Mouse (Mus musculus): ENCODE data around the gene Olfr1389. TPM values are rescaled to one million over a fixed set of nuclear protein-coding genes. Genes with fewer than 3 reads are reported as not detected.
"Not testable (repeated sequence)": the region's sequence is repeated elsewhere in the genome, so short reads cannot be mapped to it uniquely, and the experiment has no call there.

Olfr1389 gene
- total RNA-seq (2022) = not detected

GRCm38 (mm10) chr11:49422767-49423166, at the start of gene Olfr1389:
Gene Olfr1389 (plus strand): TSS chr11:49423067.
- DNase-seq (ENCODE audit: low spot score in 2 of 2) = no peak

- no peak for DNase-seq (ENCODE audit: low spot score in 2 of 2)
Observed at GRCm38 (mm10) chr11:49383133-49383532, 39.7 kb upstream of the Olfr1389 start.

- not testable (repeated sequence) for DNase-seq (ENCODE audit: low spot score in 2 of 2)
Observed at GRCm38 (mm10) chr11:49386118-49386517, 36.7 kb upstream of the Olfr1389 start.

- not testable (repeated sequence) for DNase-seq (ENCODE audit: low spot score in 2 of 2)
Observed at GRCm38 (mm10) chr11:49392707-49393106, 30.2 kb upstream of the Olfr1389 start.

- DNase-seq (ENCODE audit: low spot score in 2 of 2) = no peak
Observed at GRCm38 (mm10) chr11:49406784-49407183, 16.1 kb upstream of the Olfr1389 start.

- DNase-seq (ENCODE audit: low spot score in 2 of 2) = no peak
Observed at GRCm38 (mm10) chr11:49410540-49410939, 12.3 kb upstream of the Olfr1389 start.

GRCm38 (mm10) chr11:49425257-49425927, 2.5 kb downstream of the Olfr1389 start:
- DNase-seq (ENCODE audit: low spot score in 2 of 2) = no peak

- no peak for DNase-seq (ENCODE audit: low spot score in 2 of 2)
Observed at GRCm38 (mm10) chr11:49429641-49430040, 6.8 kb downstream of the Olfr1389 start.

GRCm38 (mm10) chr11:49436411-49436810, 13.5 kb downstream of the Olfr1389 start, which contains the start of gene Olfr1388:
Gene Olfr1388 (plus strand): TSS chr11:49436624.
- DNase-seq (ENCODE audit: low spot score in 2 of 2) = no peak

GRCm38 (mm10) chr11:49455043-49455442, 32.2 kb downstream of the Olfr1389 start, which contains the start of gene Olfr1387:
Gene Olfr1387 (plus strand): TSS chr11:49455343.
- DNase-seq (ENCODE audit: low spot score in 2 of 2) = no peak

- DNase-seq (ENCODE audit: low spot score in 2 of 2) = not testable (repeated sequence)
Observed at GRCm38 (mm10) chr11:49464746-49465145, 41.9 kb downstream of the Olfr1389 start, which contains the start of gene Olfr1386. Gene Olfr1386 (plus strand): TSS chr11:49465046.

Other genes starting within 250 kb of the Olfr1389 start
- 1 to 10 TPM in 3 of 4 experiments, under 1 TPM in 1; 0.96 to 2.6 (median 2.0) TPM for gene Btnl9, start 235.9 kb upstream of the Olfr1389 start, total RNA-seq (2022)
- gene Zfp62, start 219.8 kb upstream of the Olfr1389 start, total RNA-seq (2022) = 10 to 100 TPM; 24.4 to 29.9 (median 26.0) TPM
- gene Mgat1, start 178.9 kb upstream of the Olfr1389 start, total RNA-seq (2022) = 10 to 100 TPM; 39.4 to 56.8 (median 48.4) TPM
- gene Olfr1393, start 144.8 kb upstream of the Olfr1389 start, total RNA-seq (2022) = not detected
- not detected for gene Olfr1392, start 137.8 kb upstream of the Olfr1389 start, total RNA-seq (2022)
- not detected for gene Olfr10, start 118.3 kb upstream of the Olfr1389 start, total RNA-seq (2022)
- not detected for gene Olfr1391, start 100.3 kb upstream of the Olfr1389 start, total RNA-seq (2022)
- gene Olfr1390, start 87.9 kb upstream of the Olfr1389 start, total RNA-seq (2022) = not detected
- under 1 TPM in 3 of 4 experiments, not detected in 1; 0.08 to 0.17 (median 0.10) TPM for gene Olfr1388, start 13.6 kb downstream of the Olfr1389 start, total RNA-seq (2022)
- gene Olfr1387, start 32.3 kb downstream of the Olfr1389 start, total RNA-seq (2022) = not detected
- gene Olfr1386, start 42.0 kb downstream of the Olfr1389 start, total RNA-seq (2022) = not detected
- not detected for gene Olfr1385, start 66.0 kb downstream of the Olfr1389 start, total RNA-seq (2022)
- not detected for gene Olfr1384, start 83.7 kb downstream of the Olfr1389 start, total RNA-seq (2022)
- under 1 TPM in 1 of 4 experiments, not detected in 3; 0.47 TPM for gene Olfr1383, start 96.6 kb downstream of the Olfr1389 start, total RNA-seq (2022)
- under 1 TPM in 1 of 4 experiments, not detected in 3; 0.07 TPM for gene Olfr1382, start 105.2 kb downstream of the Olfr1389 start, total RNA-seq (2022)
- not detected for gene Olfr1381, start 120.4 kb downstream of the Olfr1389 start, total RNA-seq (2022)
- gene Olfr1380, start 133.8 kb downstream of the Olfr1389 start, total RNA-seq (2022) = not detected
- 1 to 10 TPM; 2.1 to 2.4 (median 2.3) TPM for gene Flt4, start 186.2 kb downstream of the Olfr1389 start, total RNA-seq (2022)
- not detected for gene Scgb3a1, start 240.5 kb downstream of the Olfr1389 start, total RNA-seq (2022)

Measured in gastrocnemius, adult 8-10 months (tissue).